Mouse (Mus musculus) hindlimb bud, embryonic 11.5 days (tissue): ENCODE measurements at regions not wholly inside any gene's neighbourhood (a gene's known extent, or its start where the extent isn't known, plus 50 kb on each side); places are given as distances from the start of the nearest gene placed in this dataset.
A peak's percentile ranks its signal among the peaks of the same experiment; 100 is the strongest.

ENCODE experiments used
- DNase-seq: peaks from one replicate; pipeline ENCODE4 v3.0.0-alpha.2; 2012; ENCODE audit warnings: low read depth, low spot score; ENCODE audit errors: extremely low spot score

DNA sequence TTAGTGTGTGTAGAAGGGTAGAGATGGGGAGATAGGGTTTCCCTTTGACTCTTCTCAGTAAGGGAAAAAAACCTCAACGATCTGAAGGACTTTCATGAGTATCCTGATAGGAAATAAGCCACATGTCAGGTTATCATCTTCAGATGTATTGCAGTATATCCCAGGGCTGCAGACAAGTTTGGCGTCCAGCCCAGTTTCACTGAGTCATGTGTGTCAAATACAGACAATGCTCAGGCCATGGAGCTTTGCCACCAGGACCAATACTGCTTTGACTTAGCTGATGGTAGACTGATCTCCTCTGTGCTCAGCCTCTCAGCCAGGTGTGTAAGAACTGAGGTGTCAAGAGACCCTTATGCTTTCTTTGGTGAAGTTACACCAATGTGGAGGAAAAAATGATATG, 62.9 kb downstream of the Cst10 start:
- DNase-seq, result no peak

- DNase-seq, result no peak
Observed at GRCm38 (mm10) chr2:149472411-149472810, 67.6 kb downstream of the Cst10 start.

- DNase-seq, result no peak
Observed at GRCm38 (mm10) chr2:149493280-149493988, 88.6 kb downstream of the Cst10 start.

DNA sequence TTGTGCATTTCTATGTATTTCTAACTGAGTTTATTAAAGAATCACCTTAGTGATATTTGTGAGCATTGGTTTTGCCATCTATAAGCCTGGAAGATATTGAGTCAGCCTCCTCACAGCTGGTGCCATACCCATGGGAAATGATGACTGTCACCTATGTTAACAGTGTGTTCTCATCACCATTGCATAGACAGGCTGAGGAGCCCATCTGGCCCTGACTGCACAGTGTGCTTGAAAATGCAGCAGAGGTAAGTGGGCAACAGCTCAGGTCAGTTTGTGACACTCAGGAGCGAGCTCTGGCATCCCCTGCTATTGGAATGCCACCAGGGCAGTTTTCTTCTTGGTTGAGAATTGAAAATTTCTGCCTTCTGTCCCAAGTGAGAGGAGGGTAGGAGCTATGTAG, 108.0 kb downstream of the Cst10 start:
- no peak for DNase-seq

- no peak for DNase-seq
Observed at GRCm38 (mm10) chr2:149524424-149524823, 119.6 kb downstream of the Cst10 start.

GRCm38 (mm10) chr2:149542837-149543236, 138.0 kb downstream of the Cst10 start:
- DNase-seq, result no peak

GRCm38 (mm10) chr2:149545708-149546107, 140.9 kb downstream of the Cst10 start:
- no peak for DNase-seq

- DNase-seq, result no peak
Observed at GRCm38 (mm10) chr2:149546639-149547200, 141.9 kb downstream of the Cst10 start.

DNA sequence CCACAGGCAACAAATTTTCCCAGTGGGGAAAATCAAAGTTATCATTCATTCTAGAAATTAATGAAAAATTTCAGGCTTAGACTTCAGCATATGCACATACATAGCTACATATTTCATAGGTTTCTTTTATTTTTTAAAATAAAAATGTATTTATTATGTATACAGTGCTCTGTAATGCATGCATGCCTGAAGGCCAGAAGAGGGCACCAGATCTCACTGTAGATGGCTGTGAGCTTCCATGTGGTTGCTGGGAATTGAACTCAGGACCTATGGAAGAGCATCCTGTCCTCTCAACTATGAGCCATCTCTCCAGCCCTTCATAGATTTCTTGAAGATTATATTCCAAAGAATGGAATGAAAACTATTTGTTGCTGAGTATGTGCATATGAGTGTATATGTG, 150.4 kb downstream of the Cst10 start:
- no peak for DNase-seq

DNA sequence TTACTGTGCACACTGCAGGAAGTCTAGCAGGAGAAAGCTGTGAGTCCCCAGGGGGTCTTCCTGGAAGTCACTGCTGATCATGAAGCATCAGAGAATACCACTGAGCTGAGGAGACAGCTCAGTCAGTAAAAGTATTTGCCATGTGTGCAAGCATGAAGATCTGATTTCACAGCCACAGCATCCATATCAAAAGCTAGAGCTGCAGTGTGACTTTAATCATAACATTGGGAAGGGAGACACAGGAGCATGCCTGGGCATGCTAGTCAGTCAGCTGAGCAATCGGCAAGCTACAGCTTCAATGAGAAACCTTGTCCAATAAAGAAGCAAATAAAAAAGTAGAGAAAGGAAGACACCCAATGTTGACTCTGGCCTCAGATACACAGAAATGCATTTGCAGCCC, 168.9 kb downstream of the Cst10 start:
- DNase-seq, result no peak

DNA sequence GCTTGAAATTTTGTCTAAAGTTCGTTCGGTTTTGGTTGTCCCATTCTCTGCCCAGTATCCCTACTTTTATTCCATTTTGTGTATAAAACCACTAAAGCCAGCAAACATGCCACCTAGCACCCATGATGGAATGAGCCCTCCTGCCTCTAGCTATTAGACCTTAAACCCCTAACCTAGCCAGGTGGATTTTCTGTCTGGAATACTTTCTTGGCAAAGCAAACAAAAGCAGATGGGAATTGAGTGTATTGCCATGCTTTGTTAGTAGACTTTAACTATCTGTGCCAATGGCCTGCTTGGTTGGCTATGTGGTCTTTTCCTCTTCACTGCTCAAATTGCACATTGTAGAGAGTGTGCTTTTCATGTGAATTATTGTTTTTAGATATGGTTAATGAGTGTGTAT, 197.7 kb downstream of the Cst10 start:
- no peak for DNase-seq

- DNase-seq, result no peak
Observed at GRCm38 (mm10) chr2:149613381-149613780, 208.5 kb downstream of the Cst10 start.

DNA sequence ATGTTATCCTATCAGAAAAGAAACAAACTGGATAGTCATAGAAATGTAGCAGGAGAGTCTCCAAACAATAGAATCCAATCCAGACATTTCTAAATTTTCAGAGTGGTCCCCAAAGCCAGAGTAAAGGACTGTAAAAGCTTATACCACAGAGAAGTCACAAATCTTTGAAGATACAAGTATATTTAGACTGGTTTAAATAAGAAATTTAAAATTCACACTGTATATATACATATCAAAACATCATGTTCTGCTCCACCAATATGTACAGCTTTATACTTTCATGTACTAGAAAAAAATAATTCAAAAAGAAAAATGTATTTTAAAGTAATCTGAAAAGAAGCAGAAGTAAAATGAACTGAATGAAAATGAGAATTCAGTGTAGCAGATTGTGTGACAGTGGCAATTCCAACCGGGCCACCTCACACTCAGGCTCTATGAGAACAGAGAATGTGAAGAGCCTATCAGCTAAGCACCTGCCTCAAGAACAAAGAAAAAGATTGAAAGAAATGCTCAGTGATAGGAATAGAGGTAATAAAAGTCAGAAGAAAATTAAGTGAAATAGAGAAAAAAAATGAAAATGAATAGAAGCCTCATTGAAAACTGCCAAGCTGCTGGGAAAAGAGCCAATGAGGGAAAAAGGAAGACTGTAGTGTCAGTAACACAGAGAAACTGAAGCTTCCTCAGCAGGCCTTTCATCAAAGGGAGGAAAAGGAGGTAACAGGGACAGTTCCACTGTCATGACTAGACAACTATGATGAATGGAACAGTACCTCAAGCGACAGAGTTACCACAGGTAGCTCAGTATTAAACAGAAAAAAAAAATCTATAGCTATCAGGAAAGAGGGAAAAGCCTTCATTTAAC, 209.5 kb downstream of the Cst10 start:
- no peak for DNase-seq

DNA sequence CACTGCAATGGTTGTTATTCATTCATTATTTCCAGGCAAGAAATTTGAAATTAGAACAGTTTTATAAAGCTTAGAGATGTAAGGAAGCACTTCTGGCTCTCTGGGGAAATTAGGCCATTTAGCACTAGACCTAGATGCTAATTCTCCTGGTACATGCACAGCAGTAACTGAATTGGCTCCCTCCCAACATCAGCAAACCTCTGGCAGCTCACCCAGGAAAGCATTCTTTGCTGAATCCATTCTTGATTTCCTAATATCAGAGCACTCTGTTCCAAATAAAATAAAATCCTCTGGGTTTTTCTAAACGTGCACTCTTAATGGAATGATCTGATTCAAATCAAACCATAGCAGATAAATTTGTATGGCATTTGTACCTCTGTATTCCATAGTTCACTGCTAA, 203.4 kb upstream of the Syndig1 start:
- DNase-seq, result no peak

GRCm38 (mm10) chr2:149641207-149641606, 187.8 kb upstream of the Syndig1 start:
- DNase-seq, result peak; percentile 1

DNA sequence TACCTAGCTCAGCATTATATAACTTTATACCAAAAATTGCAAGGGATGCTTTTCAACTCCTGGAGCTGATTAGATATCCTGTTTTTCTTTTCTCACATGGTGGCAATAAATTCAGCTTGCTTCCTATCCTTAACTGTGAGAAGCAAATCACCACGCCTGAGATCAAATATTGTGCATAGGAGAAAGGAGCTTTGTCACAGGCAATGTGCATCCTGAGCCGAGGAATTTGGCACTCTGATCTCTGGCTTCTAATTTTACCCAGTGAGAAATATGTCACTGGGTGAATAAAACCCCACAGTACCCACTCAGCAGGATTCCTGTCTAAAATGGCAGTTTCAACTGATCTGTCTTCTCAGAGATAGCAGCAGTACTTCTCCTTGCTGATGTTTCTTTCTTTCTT, 177.2 kb upstream of the Syndig1 start:
- no peak for DNase-seq

DNA sequence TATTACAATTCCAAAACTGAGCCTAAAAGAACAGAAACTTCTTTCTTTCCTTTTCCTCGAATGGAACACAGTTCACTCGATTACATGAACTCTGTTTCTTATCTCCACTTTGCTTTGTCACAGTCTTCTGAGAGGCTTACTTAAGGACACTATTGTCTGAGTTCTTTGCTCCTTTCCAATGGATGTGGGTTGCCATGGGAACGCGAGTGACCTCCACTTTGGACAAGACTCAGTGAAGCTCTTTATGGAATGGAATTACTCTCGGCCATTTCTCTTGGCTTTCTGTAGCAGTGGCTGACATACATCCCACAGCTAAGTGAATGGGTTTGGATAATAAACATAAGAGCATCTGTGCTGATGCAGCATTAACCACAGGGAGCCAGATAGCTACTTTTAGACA, 167.9 kb upstream of the Syndig1 start:
- no peak for DNase-seq

DNA sequence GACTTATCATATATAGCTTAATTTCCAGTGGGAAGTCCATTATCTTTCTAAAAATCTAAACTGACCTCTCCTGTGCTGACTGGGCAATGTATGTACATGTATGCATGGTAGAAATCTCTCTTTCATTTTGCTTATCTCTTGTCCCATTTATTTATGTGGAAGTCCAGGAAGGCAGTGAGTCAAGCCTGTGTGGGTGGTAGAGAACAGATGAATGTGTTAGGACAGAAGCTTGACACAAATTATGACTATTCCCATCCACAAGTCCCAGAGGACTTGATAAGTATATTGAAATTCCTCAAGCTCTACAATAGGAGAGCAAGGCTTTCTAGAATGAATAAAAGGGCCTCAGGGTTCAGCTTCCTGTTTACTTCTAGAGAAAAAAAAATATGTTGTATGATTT, 164.6 kb upstream of the Syndig1 start:
- no peak for DNase-seq

GRCm38 (mm10) chr2:149666412-149666811, 162.6 kb upstream of the Syndig1 start:
- no peak for DNase-seq

- no peak for DNase-seq
Observed at GRCm38 (mm10) chr2:149671870-149672269, 157.1 kb upstream of the Syndig1 start.

DNA sequence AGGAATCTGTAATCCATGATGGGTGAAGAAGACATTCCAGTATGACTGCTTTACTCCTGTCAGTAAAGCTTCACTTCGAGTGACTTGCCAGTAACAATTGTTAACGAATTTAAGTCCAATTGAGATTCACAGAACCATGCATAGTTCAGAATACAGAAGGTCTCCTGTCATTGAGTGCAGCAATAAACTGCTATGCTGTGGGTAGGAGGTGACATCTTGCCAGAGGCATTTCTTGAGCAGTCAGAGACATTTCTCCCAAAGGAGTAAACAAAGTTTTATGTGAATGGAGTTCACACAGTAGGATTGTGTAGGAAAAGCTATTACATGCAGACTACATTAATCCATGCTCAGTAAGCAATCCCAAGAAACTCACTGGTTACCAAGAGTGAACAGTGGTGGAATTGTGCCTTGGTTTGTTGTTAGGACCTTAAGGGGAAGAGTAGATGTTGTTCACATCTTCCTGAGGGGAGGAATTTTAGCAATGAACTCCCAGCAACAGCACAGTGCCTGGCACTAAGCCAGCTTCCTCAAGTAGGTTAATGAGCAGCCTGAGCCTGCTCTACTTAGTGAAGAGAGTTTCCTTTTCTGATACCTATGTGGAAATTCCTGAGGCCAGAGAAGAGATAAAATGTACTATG, 149.1 kb upstream of the Syndig1 start:
- no peak for DNase-seq

DNA sequence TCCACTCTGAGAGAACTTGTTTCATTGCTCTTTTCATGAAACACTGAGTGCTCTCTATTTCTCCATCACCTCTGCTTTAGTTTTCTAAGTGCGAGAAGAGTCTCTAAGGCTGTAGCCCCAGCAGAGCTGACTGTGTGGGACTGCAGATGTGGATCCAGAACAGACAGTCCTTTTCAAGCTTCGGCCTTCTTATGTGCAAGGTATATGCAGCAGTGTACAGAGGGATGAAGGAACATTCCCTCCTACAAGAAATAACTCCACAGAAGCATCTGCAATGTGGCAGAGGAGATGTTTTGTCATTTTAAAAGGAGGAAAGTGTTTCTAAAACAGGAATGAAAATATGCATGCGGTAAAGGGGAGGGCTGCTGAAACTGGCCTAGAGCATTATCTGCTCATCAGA, 106.7 kb upstream of the Syndig1 start:
- DNase-seq, result no peak
